Mouse (Mus musculus) thymus, postnatal 36 days (tissue): Measurements from ENCODE around the gene Selplg.

Experiments used
- DNase-seq, 2 experiments: peaks; one replicate each; pipeline ENCODE4 v3.0.0; 2022; ENCODE audit warnings: mixed read lengths in 2 of 2

The Selplg gene

GRCm38 (mm10) chr5:113853541-113853940 lies 21.1 kb upstream of the Selplg start:
- no peak for DNase-seq

GRCm38 (mm10) chr5:113852463-113852862 lies 20.0 kb upstream of the Selplg start:
- DNase-seq = no peak

- no peak for DNase-seq
These were observed 18.3 kb upstream of the Selplg start for GRCm38 (mm10) chr5:113850680-113851230.

GRCm38 (mm10) chr5:113847636-113848035 lies 15.2 kb upstream of the Selplg start:
- DNase-seq = no peak

GRCm38 (mm10) chr5:113846656-113847055 lies 14.2 kb upstream of the Selplg start:
- no peak for DNase-seq

GRCm38 (mm10) chr5:113845627-113846026 lies 13.2 kb upstream of the Selplg start:
- no peak for DNase-seq

- DNase-seq = peak; percentile 87 to 89
These were observed 12.3 kb upstream of the Selplg start for GRCm38 (mm10) chr5:113844721-113845120.

GRCm38 (mm10) chr5:113844106-113844505 lies 11.7 kb upstream of the Selplg start:
- no peak for DNase-seq

GRCm38 (mm10) chr5:113842906-113843305 lies 10.5 kb upstream of the Selplg start:
- no peak for DNase-seq

- DNase-seq = no peak
These were observed 9.8 kb upstream of the Selplg start for GRCm38 (mm10) chr5:113842244-113842643.

- no peak for DNase-seq
These were observed 9.1 kb upstream of the Selplg start for GRCm38 (mm10) chr5:113841243-113842225.

GRCm38 (mm10) chr5:113840443-113840842 lies 8.0 kb upstream of the Selplg start:
- no peak for DNase-seq

GRCm38 (mm10) chr5:113836961-113837360 lies 4.5 kb upstream of the Selplg start:
- DNase-seq = peak; percentile 49 to 56

GRCm38 (mm10) chr5:113833316-113833947 lies 988 bp upstream of the Selplg start:
- DNase-seq = peak; percentile 47 to 65

- DNase-seq = peak in 1 of 2 experiments; percentile 47
These were observed 703 bp downstream of the Selplg start for GRCm38 (mm10) chr5:113831741-113832140.

- no peak for DNase-seq
These were observed 1.6 kb downstream of the Selplg start for GRCm38 (mm10) chr5:113830796-113831195.

GRCm38 (mm10) chr5:113830292-113830643 lies 2.2 kb downstream of the Selplg start:
- DNase-seq = peak; percentile 93 to 95

GRCm38 (mm10) chr5:113829566-113830291 lies 2.7 kb downstream of the Selplg start:
- DNase-seq = no peak

GRCm38 (mm10) chr5:113828481-113828880 lies 4.0 kb downstream of the Selplg start:
- peak; percentile 63 to 76 for DNase-seq

- no peak for DNase-seq
These were observed 4.4 kb downstream of the Selplg start for GRCm38 (mm10) chr5:113827991-113828411.

- no peak for DNase-seq
These were observed 5.8 kb downstream of the Selplg start for GRCm38 (mm10) chr5:113826619-113827018.

- peak; percentile 55 to 73 for DNase-seq
These were observed 6.9 kb downstream of the Selplg start for GRCm38 (mm10) chr5:113825558-113825957.

GRCm38 (mm10) chr5:113824228-113824627 lies 8.2 kb downstream of the Selplg start:
- peak in 1 of 2 experiments; percentile 70 for DNase-seq
